Mouse (Mus musculus): ENCODE data around the gene Cmip. TPM values are rescaled to one million over a fixed set of nuclear protein-coding genes. Genes with fewer than 3 reads are reported as not detected.

Cmip gene
- polyA plus RNA-seq (2012; rRNA removed): 15.4 and 19.0 TPM in 2 replicates

GRCm38 (mm10) chr8:117257029-117257820, at the start of gene Cmip:
Cmip (plus strand) TSS chr8:117257064.

GRCm38 (mm10) chr8:117498179-117498914, 241.5 kb downstream of the Cmip start, which contains the start of gene Plcg2:
Plcg2 (plus strand) TSS chr8:117498291.

Other genes with a start within 250 kb of the Cmip start
- under 0.01 and 0.01 TPM in 2 replicates for gene Pkd1l2, start 174.6 kb upstream of the Cmip start, polyA plus RNA-seq (2012; rRNA removed)
- gene Bco1, start 161.2 kb upstream of the Cmip start, polyA plus RNA-seq (2012; rRNA removed): 5.8 and 6.5 TPM in 2 replicates
- gene Gan, start 98.9 kb upstream of the Cmip start, polyA plus RNA-seq (2012; rRNA removed): 1.0 and 1.1 TPM in 2 replicates
- gene Plcg2, start 241.2 kb downstream of the Cmip start, polyA plus RNA-seq (2012; rRNA removed): 5.5 and 6.2 TPM in 2 replicates